Mouse (Mus musculus): ENCODE measurements around the gene Clstn1.
A peak's percentile ranks its signal among the peaks of the same experiment; 100 is the strongest.

Gene Clstn1

DNA sequence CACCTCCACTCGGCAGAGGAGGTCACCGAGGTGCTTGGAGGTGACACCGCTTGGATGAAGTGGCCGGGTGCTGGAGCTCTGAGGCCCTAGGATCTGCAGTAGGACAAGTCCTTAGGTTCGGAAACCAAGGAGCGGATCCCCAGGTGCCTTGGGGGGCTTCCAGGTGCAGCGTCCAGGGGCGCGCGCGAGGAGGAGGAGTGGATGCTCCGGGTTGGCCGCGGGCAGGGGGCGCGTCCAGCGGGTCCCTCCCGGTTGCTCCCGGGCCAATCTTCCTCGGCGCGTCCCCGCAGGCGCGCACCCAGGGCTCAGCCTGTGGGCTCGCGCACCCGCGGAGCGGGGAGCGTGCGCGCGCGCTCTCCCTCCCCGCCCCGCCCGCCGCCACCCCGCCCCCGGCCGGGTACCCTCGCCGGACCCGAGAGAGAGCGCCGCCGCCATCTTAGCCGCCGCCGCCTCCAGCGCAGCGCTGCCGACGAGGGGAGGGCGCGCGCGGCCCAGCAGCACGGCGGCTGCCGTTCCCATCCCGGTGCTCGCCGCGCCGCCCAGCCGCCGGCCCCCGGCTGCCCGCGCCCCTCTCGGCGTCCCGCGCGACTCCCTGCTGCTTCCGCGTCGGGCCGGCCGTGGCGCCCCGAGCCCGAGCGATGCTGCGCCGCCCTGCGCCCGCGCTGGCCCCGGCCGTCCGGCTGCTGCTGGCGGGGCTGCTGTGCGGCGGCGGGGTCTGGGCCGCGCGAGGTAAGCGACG lies at the start of gene Clstn1:
Gene Clstn1 (plus strand): TSS at position 425 of the 739 bp plus-strand sequence.
- DNase-seq (ENCODE audit: low spot score) = peak; percentile 64

- no peak for DNase-seq (ENCODE audit: low spot score)
These were observed 46.8 kb upstream of the Clstn1 start for GRCm38 (mm10) chr4:149539441-149539840.

- no peak for DNase-seq (ENCODE audit: low spot score)
These were observed 44.3 kb upstream of the Clstn1 start for GRCm38 (mm10) chr4:149541935-149542334.

GRCm38 (mm10) chr4:149542431-149542830 lies 43.8 kb upstream of the Clstn1 start:
- DNase-seq (ENCODE audit: low spot score) = no peak

DNA sequence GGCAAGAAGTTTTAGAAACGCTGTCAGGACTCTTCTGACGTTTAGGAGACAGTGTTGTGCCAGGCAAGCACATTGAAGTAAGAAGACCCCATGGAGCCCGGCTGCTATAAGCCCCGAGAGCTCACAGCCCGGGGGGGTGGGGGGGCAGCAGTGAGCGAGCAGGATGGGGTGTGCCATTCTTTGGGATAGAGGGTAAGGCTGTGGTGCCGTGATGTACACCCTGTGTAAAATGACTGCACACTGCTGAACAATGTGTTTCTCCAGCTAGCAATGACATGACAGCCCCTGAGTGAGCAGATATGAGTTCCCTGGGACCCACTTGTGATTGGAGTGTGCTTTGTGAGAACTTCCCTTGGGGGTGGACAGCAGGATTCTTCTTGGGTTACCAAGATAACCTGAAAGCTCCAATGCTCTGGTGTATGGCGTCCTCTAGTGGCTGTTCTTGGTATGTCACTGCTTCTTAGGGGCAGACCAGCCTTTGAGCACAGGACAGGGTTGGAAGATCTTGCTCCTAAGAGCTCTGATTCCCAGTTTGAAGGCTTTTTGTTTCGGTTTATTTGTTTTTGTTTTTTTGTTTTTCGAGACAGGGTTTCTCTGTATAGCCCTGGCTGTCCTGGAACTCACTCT lies 43.2 kb upstream of the Clstn1 start:
- peak; percentile 64 for DNase-seq (ENCODE audit: low spot score)

GRCm38 (mm10) chr4:149544892-149545291 lies 41.4 kb upstream of the Clstn1 start:
- no peak for DNase-seq (ENCODE audit: low spot score)

- no peak for DNase-seq (ENCODE audit: low spot score)
These were observed 39.3 kb upstream of the Clstn1 start for GRCm38 (mm10) chr4:149546797-149547444.

GRCm38 (mm10) chr4:149547523-149547922 lies 38.7 kb upstream of the Clstn1 start:
- no peak for DNase-seq (ENCODE audit: low spot score)

DNA sequence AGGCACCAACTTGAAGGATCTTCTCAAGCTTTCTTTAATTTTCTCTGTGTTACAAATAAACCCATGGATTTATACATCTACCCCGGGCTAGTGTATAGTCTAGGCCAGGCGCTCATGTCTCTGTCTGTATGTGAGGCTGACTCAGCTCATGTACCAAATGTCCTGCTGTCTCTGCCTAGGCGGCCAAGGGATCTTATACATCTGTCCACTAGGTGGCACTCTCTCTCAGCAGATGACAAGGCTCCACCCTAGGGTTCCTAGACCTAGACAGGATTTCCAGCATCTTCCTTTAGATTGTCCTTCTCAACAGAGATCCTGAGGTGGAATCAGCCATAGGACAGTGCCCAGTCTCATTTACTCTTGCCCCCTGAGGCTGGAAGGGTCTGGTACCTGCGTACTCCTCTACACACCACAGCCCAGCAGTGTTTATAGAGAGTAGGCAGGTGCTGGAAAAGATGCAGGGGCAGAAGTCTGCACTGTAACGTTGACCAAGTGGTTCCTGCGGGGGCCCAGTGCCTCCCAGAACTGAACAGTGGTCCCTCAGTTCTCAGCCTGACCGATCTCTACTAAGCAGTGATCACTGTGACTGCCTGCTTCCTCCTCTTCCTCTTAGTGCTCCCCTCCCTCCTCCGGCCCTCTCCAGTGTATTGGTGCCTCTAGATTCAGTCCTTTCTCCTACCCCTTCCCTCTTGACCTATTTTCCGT lies 36.9 kb upstream of the Clstn1 start:
- peak; percentile 56 for DNase-seq (ENCODE audit: low spot score)

- DNase-seq (ENCODE audit: low spot score) = no peak
These were observed 35.4 kb upstream of the Clstn1 start for GRCm38 (mm10) chr4:149550866-149551265.

- no peak for DNase-seq (ENCODE audit: low spot score)
These were observed 34.6 kb upstream of the Clstn1 start for GRCm38 (mm10) chr4:149551696-149552095.

- no peak for DNase-seq (ENCODE audit: low spot score)
These were observed 32.4 kb upstream of the Clstn1 start for GRCm38 (mm10) chr4:149553834-149554233.

DNA sequence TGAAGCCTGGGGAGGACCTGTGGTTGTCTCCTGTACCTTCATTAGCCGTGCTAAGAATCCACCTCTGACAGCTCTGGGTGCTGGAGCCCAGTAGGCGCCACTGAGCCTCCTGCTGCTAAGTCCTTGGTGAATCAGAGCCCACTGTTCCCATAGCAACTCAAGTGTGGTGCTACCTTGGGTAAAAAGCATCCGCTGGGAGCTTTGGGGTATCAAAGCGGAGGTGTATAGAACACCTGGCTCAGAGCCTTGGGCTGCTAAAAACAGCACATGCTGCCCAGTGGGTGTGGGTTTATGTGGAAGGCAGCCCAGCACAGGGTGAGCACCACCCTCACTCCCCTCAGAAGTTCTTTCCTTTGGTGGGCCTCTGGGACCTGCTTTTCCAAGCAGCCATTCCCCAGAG lies 30.2 kb upstream of the Clstn1 start:
- DNase-seq (ENCODE audit: low spot score) = no peak

DNA sequence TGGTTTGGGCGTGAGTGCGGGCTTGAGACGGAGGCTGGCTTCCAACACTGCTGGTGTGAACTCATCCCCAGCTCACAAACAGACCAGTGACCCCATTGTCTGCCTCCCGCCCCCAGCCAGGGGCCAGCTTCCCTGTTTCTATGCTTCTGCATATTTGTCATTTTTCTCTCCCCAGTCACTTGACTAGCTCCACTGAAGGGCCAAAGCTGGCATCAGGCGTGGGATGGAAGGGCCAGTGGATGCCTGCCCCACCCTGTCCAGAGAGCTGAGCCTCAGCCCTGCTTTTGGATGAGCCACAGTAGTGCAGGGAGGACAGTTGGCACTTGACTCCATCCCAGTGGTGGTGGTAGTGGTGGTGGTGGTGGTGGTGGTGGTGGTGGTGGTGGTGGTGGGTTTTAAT lies 28.4 kb upstream of the Clstn1 start:
- no peak for DNase-seq (ENCODE audit: low spot score)

GRCm38 (mm10) chr4:149558389-149558788 lies 27.9 kb upstream of the Clstn1 start:
- no peak for DNase-seq (ENCODE audit: low spot score)

- DNase-seq (ENCODE audit: low spot score) = no peak
These were observed 24.9 kb upstream of the Clstn1 start for GRCm38 (mm10) chr4:149561392-149561791.

- DNase-seq (ENCODE audit: low spot score) = no peak
These were observed 24.0 kb upstream of the Clstn1 start for GRCm38 (mm10) chr4:149561986-149562904.

- no peak for DNase-seq (ENCODE audit: low spot score)
These were observed 23.3 kb upstream of the Clstn1 start for GRCm38 (mm10) chr4:149562905-149563347.

- no peak for DNase-seq (ENCODE audit: low spot score)
These were observed 22.3 kb upstream of the Clstn1 start for GRCm38 (mm10) chr4:149563941-149564361.

DNA sequence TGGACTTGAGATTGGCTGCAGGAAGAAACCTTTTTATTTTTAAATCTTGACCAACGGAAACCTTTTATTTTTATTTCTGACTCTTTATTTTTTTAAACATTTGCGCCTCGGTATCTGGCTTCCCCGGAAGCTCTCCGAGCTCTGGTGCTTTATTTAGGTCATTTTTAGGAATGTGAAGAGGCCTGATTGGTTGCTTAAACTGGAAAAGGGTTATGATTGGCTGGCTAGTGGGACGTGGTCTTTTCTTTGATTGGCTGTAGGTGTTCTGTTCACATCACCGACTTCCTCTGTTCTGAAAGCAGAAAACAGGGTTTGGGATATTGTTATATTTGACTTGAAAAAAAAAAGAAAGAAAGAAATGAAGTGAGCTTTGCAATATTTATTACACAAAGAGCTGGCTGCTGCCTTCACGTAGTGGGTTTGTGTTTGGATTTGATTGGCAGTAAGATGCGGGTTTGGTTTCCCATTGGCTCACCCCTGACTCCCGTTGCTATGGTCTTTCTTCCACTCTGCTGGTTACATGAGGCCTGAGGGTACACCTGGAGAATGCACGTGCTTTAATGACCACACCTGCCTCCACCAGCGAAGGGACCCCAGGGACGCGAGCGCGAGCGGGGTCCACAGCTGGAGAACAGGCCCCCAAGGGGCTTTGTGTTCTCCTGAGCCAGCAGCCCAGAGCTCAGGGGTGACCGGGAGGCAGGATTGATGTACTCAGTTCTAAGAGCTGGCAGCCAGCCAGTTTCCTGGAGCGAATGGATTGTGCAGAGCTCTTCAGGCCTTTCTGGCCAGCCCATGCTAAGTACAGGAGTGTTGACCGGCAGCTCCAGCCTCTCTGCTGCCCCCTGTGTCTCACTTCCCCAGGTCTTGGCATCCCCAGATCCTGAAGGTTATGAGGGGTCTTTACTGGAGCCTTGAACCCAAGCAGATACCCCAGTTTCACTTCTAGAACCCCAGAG lies 21.5 kb upstream of the Clstn1 start:
- DNase-seq (ENCODE audit: low spot score) = peak; percentile 55

All from ovary, postnatal 36 days (tissue).